In genomic region chr13:95545729-95546186, GRCm38 (mm10) we compare ENCODE assay signal across 13 mouse cellular contexts. TPM values are rescaled to one million over a fixed set of nuclear protein-coding genes. Genes with fewer than 3 reads are reported as not detected.
DNase-seq lines count a peak whose midpoint lies in the region; ATAC-seq lines count a peak whose summit lies in the region.
"Had no signal": no experiment of that assay in that cellular context is flagged by ENCODE, and none has a peak within 500 bp of the region (broad histone marks: within the 10 kb centered on the region; RNA-seq: fewer than 3 reads in every experiment).

No protein-coding gene starts in this region.

- WGBS in midbrain, embryonic 10.5 days, result 88% methylated on average over 7 of the region's 7 CpGs
- WGBS in midbrain, embryonic 13.5 days, result 80% methylated on average over 7 of the region's 7 CpGs
- WGBS in embryonic facial prominence, embryonic 10.5 days, result 85% methylated on average over 7 of the region's 7 CpGs
- 54% methylated on average over 7 of the region's 7 CpGs for WGBS in stomach, embryonic 14.5 days

- H3K4me3 ChIP-seq in midbrain, embryonic 10.5 days, result no peak overlapping the region
- H3K4me3 ChIP-seq in midbrain, embryonic 13.5 days (replicated peaks), result no peak overlapping the region
- no peak overlapping the region for H3K4me3 ChIP-seq in embryonic facial prominence, embryonic 10.5 days
- H3K4me3 ChIP-seq in stomach, embryonic 14.5 days (ENCODE audit: low read depth, low read length), result no peak overlapping the region
- H3K4me3 ChIP-seq: hindbrain, embryonic 15.5 days had no signal

- H3K9ac ChIP-seq in midbrain, embryonic 13.5 days (replicated peaks), result no peak overlapping the region
- no peak overlapping the region for H3K9ac ChIP-seq in stomach, embryonic 14.5 days (replicated peaks; ENCODE audit: low read depth, low read length)
- H3K9ac ChIP-seq: hindbrain, embryonic 15.5 days had no signal

- H3K9me3 ChIP-seq in midbrain, embryonic 10.5 days (replicated peaks), result no peaks in the 10 kb centered on the region
- H3K9me3 ChIP-seq in midbrain, embryonic 13.5 days, result no peaks in the 10 kb centered on the region
- H3K9me3 ChIP-seq in embryonic facial prominence, embryonic 10.5 days, result no peaks in the 10 kb centered on the region
- H3K9me3 ChIP-seq in stomach, embryonic 14.5 days (ENCODE audit: control insufficient read depth, low read depth, low read length), result no peaks in the 10 kb centered on the region
- H3K9me3 ChIP-seq: hindbrain, embryonic 15.5 days had no signal

- peaks cover 12% of the 10 kb centered on the region; the same call in 1 of the 2 replicates for H3K27me3 ChIP-seq in midbrain, embryonic 10.5 days (ENCODE audit: low read depth, poor library complexity, severe bottlenecking)
- H3K27me3 ChIP-seq in midbrain, embryonic 13.5 days, result no peaks in the 10 kb centered on the region
- peaks cover 3% of the 10 kb centered on the region; the same call in 1 of the 2 replicates for H3K27me3 ChIP-seq in embryonic facial prominence, embryonic 10.5 days (replicated peaks; ENCODE audit: low read depth, poor library complexity, severe bottlenecking)
- H3K27me3 ChIP-seq in stomach, embryonic 14.5 days (ENCODE audit: control insufficient read depth, insufficient read depth, low read length), result no peaks in the 10 kb centered on the region
- H3K27me3 ChIP-seq: hindbrain, embryonic 15.5 days had no signal

- H3K36me3 ChIP-seq in midbrain, embryonic 10.5 days, result no peaks in the 10 kb centered on the region
- no peaks in the 10 kb centered on the region for H3K36me3 ChIP-seq in midbrain, embryonic 13.5 days
- no peaks in the 10 kb centered on the region for H3K36me3 ChIP-seq in embryonic facial prominence, embryonic 10.5 days (replicated peaks)
- H3K36me3 ChIP-seq in stomach, embryonic 14.5 days (ENCODE audit: control insufficient read depth, insufficient read depth, low read length), result no peaks in the 10 kb centered on the region
- H3K36me3 ChIP-seq: hindbrain, embryonic 15.5 days had no signal

- no peak for ATAC-seq in midbrain, embryonic 13.5 days
- ATAC-seq in stomach, embryonic 14.5 days (ENCODE audit: insufficient number of reproducible peaks, insufficient read depth, low FRiP score, low read depth), result no peak

- peak; percentile 37 for DNase-seq in heart, postnatal 4 days
- no peak for DNase-seq in heart, adult 8-10 months (ENCODE audit: low spot score)
- DNase-seq in midbrain, embryonic 10.5 days (ENCODE audit: low spot score), result no peak
- DNase-seq in embryonic facial prominence, embryonic 10.5 days (ENCODE audit: low spot score), result no peak
- no peak for DNase-seq in urinary bladder, adult 18-20 months (ENCODE audit: low spot score in 2 of 2)
- DNase-seq in cerebellum, adult 9-10 months, result no peak
- DNase-seq: adrenal gland, postnatal 14 days; kidney, postnatal 10 days; liver; lung, postnatal 14 days had no signal

- H3K4me1 ChIP-seq in midbrain, embryonic 10.5 days, result peaks cover 50% of the 10 kb centered on the region
- H3K4me1 ChIP-seq in midbrain, embryonic 13.5 days (replicated peaks), result peaks cover 38% of the 10 kb centered on the region
- peaks cover 44% of the 10 kb centered on the region for H3K4me1 ChIP-seq in embryonic facial prominence, embryonic 10.5 days
- peaks cover 23% of the 10 kb centered on the region for H3K4me1 ChIP-seq in stomach, embryonic 14.5 days (ENCODE audit: control insufficient read depth, insufficient read depth, low read length)

- peak overlapping the region; percentile 57; the same call in 1 of the 2 replicates for H3K27ac ChIP-seq in midbrain, embryonic 10.5 days (replicated peaks)
- H3K27ac ChIP-seq in midbrain, embryonic 13.5 days, result no peak overlapping the region
- peak overlapping the region; percentile 37; the same call in 1 of the 2 replicates for H3K27ac ChIP-seq in embryonic facial prominence, embryonic 10.5 days (replicated peaks)
- H3K27ac ChIP-seq in stomach, embryonic 14.5 days (ENCODE audit: low read length), result peak overlapping the region; percentile 55; the same call in 1 of the 2 replicates
- H3K27ac ChIP-seq: hindbrain, embryonic 15.5 days had no signal

- no peak overlapping the region for H3K4me2 ChIP-seq in midbrain, embryonic 13.5 days (replicated peaks)
- H3K4me2 ChIP-seq in stomach, embryonic 14.5 days (replicated peaks; ENCODE audit: low read depth, low read length), result no peak overlapping the region
- H3K4me2 ChIP-seq: hindbrain, embryonic 15.5 days had no signal

RNA-seq across cellular contexts. Expression of gene F2rl1, which starts 20.7 kb away (rescaled TPM):
- 1 to 10 TPM; 2.5 to 2.7 TPM for total RNA-seq in heart, postnatal 4 days (2021)
- under 1 TPM; 0.31 to 0.72 (median 0.66) TPM for total RNA-seq in heart, adult 8-10 months (2022)
- 0.15 and 0.31 TPM in 2 replicates for polyA plus RNA-seq in midbrain, embryonic 10.5 days (2016; fragmentation: Nextera tagmentation; extraction: Ambion mirVana)
- polyA plus RNA-seq in midbrain, embryonic 13.5 days (2015; fragmentation: Nextera tagmentation; extraction: Ambion mirVana), result 0.17 and 0.20 TPM in 2 replicates
- polyA plus RNA-seq in embryonic facial prominence, embryonic 10.5 days (2016; fragmentation: Nextera tagmentation; extraction: Ambion mirVana), result 0.15 and 0.19 TPM in 2 replicates
- polyA plus RNA-seq in stomach, embryonic 14.5 days (2014; fragmentation: Nextera tagmentation; extraction: Ambion mirVana), result 11.4 and 13.8 TPM in 2 replicates
- polyA plus RNA-seq: hindbrain, embryonic 15.5 days had no signal
